Mouse (Mus musculus) kidney, postnatal 0 days (tissue): Measurements from ENCODE around the gene Ankrd33b. TPM values are rescaled to one million over a fixed set of nuclear protein-coding genes. Genes with fewer than 3 reads are reported as not detected.

Source experiments
- ATAC-seq: fragments of 200-750 bp; cut with Nextera tagmentation; replicated peaks from 2 replicates; pipeline ENCODE4 v1.8.0; 2017; ENCODE audit warnings: low read depth, moderate number of reproducible peaks, moderate TSS enrichment, moderate library complexity; ENCODE audit not compliant: low FRiP score
- DNase-seq: peaks from one replicate; pipeline ENCODE4 v3.0.0-alpha.2; 2016; ENCODE audit warnings: low spot score
- H3K27ac ChIP-seq: fragments of 300-500 bp; sonication (generic); 2 replicates; pipeline ENCODE4 v1.5.1; 2014; ENCODE audit warnings: mild to moderate bottlenecking
- H3K27me3 ChIP-seq: fragments of 300-500 bp; sonication (generic); 2 replicates; pipeline ENCODE4 v1.6.1; 2014; ENCODE audit warnings: low read length, mixed read lengths; ENCODE audit not compliant: insufficient read depth
- H3K36me3 ChIP-seq: fragments of 300-500 bp; sonication (generic); 2 replicates; pipeline ENCODE4 v1.6.1; 2014; ENCODE audit warnings: low read length, mixed read lengths; ENCODE audit not compliant: insufficient read depth
- H3K4me1 ChIP-seq: fragments of 300-500 bp; sonication (generic); replicated peaks from 2 replicates; pipeline ENCODE4 v1.6.1; 2014; ENCODE audit warnings: antibody characterized with exemption, low read length, mixed read lengths; ENCODE audit not compliant: insufficient read depth
- H3K4me2 ChIP-seq: fragments of 300-500 bp; sonication (generic); 2 replicates; pipeline ENCODE4 v1.6.1; 2014; ENCODE audit warnings: mild to moderate bottlenecking, low read length, moderate library complexity, mixed read lengths
- H3K4me3 ChIP-seq: fragments of 300-500 bp; sonication (generic); replicated peaks from 2 replicates; pipeline ENCODE4 v1.5.1; 2014; ENCODE audit warnings: low read depth, low read length
- H3K9ac ChIP-seq: fragments of 300-500 bp; sonication (generic); 2 replicates; pipeline ENCODE4 v1.6.1; 2014; ENCODE audit warnings: low read depth, low read length
- H3K9me3 ChIP-seq: fragments of 300-500 bp; sonication (generic); replicated peaks from 2 replicates; pipeline ENCODE4 v1.6.1; 2016; ENCODE audit warnings: low read length, inconsistent platforms, mixed read lengths
- CTCF ChIP-seq: IDR thresholded peaks from 2 replicates; pipeline ENCODE4 v1.5.1; 2016; ENCODE audit warnings: antibody characterized with exemption, low read depth, mild to moderate bottlenecking, moderate library complexity
- WGBS: fragments of 180-500 bp; shearing (Covaris S2); extraction: QIAGEN DNeasy Blood & Tissue Kit; methylation state at CpG from one replicate; pipeline ENCODE4 v1.1.7; 2014; 5-methylcytosine and 5-hydroxymethylcytosine counted together
- polyA plus RNA-seq: library from polyadenylated mRNA; unstranded; fragments of >200 nt; fragmentation: Nextera tagmentation; extraction: Ambion mirVana; gene quantifications from 2 replicates; pipeline ENCODE4 v1.2.1, GENCODE M21; 2015

The Ankrd33b gene
- polyA plus RNA-seq, 1 experiment from 2014 or later = 12.0 TPM

DNA sequence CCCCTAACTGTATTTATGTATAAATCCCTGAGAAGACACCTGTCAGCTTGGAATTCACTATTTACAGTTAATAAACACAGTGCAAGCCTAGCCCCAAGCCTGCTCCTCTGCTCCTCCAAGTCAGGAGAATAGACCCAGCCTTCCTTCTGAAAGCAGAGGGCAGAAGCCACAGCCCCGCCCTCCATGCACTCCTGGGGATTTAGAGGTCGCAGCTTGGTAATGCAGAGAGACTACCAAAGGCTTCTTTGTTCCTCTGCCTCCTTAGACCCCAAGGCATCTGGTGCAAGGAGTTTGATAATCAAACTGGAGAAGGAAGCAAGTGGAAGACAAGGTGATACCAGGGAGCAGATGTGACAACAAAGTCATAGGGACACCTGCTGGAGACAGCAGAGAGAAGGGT, 73.2 kb downstream of the Ankrd33b start:
- Histone ChIP-seq H3K27me3 (no peaks in the 10 kb centered on the region), H3K4me1 (0 out of 2 replicates have a peak, but pooled peaks cover 3% of the 10 kb centered on the region), H3K27ac (no peak overlapping the region), H3K4me2 (no peak overlapping the region), H3K9me3 (no peaks in the 10 kb centered on the region), H3K36me3 (no peaks in the 10 kb centered on the region), H3K9ac (no peak overlapping the region), H3K4me3 (no peak overlapping the region)
- 32% methylated on average over 2 of the region's 2 CpGs for WGBS
- no peak for TF ChIP-seq CTCF
- ATAC-seq (no peak), DNase-seq (peak; percentile 67)

DNA sequence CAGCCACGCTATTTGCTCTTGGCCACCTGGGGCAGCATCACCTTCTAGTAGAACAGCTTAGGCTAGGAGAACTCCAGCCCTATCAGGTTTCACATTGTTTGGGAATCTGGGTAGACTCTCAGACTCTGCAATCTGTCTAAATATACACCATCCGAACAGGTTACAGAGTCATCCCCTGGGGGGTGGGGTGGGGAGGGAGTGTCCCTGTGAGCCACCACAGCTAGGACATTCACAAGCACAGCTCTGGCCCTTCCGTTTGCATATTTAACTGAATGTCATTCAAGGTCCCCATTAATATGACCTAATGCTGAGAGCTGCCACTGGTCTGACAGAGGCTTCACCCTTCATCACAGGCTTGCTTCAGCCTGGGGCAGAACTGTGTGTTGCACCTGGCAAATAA, 74.9 kb downstream of the Ankrd33b start:
- no peak overlapping the region for H3K4me3 ChIP-seq
- no peak overlapping the region for H3K9ac ChIP-seq
- H3K27me3 ChIP-seq = no peaks in the 10 kb centered on the region
- ATAC-seq = peak; percentile 41
- no peak overlapping the region for H3K4me2 ChIP-seq
- no peaks in the 10 kb centered on the region for H3K36me3 ChIP-seq
- no peaks in the 10 kb centered on the region for H3K9me3 ChIP-seq
- WGBS = 25% methylated on average over 3 of the region's 3 CpGs
- H3K27ac ChIP-seq = no peak overlapping the region
- peak; percentile 45; the same call in 1 of the 2 replicates for TF ChIP-seq CTCF
- no peak for DNase-seq
- H3K4me1 ChIP-seq = 0 out of 2 replicates have a peak, but pooled peaks cover 3% of the 10 kb centered on the region

DNA sequence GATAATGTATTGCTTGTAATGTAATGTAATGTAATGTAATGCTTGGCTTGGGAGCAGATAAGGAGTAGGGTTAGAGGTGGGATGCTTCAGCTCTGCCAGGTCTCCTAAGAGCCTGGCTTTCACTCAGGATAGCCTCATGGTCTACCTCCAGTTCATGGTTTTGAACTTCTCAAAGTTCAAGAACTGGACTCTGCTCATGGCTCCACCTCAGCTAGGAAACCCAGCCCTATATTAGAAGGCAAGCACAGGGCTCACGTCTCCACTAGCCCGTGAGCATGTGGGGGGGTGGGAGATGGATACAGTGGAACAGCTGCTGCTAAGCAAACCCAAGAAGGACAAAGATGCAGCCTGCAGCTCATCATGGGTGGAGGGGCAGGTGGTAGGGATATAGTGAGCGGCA, 81.8 kb downstream of the Ankrd33b start:
- ATAC-seq (no peak), DNase-seq (no peak)
- TF ChIP-seq CTCF = no peak
- Histone ChIP-seq H3K27ac (no peak overlapping the region), H3K9ac (no peak overlapping the region), H3K36me3 (no peaks in the 10 kb centered on the region), H3K27me3 (no peaks in the 10 kb centered on the region), H3K4me1 (no peaks in the 10 kb centered on the region), H3K4me2 (no peak overlapping the region), H3K9me3 (no peaks in the 10 kb centered on the region), H3K4me3 (no peak overlapping the region)
- 75% methylated on average over 3 of the region's 3 CpGs for WGBS

DNA sequence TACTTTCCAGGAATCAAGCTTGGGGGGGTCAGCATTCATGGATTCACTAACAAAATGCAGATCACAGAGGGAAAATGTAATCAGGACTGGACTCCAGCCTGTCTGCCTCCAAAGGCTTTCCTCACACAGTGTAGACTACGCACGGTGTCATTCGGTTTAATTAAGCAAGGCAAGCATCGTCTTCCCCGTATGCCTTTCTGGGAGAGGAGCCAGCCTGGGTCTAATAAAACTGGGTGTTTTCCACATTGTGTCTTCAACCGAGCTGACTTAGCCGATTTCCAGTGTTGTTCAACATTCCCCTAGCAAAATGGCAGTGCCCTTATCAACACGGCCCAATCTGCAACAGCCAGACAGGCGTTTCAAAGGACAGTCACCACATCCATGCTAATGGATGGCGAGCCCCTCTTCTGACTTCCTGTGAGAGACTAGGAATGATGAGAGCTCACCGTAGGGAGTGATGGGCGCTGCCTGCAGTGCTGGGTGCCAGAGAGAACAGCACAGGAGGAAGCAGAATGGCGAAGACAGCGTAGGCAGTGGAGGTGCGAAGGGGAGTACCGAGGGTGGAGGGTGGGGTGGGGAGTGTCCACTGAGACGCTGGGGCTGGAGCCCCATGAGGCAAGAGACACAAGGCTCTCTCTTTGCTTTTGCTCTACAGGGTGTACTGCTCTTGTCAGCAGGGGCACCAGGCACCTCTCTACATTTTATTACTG, 82.4 kb downstream of the Ankrd33b start:
- H3K4me2 ChIP-seq = no peak overlapping the region
- TF ChIP-seq CTCF = no peak
- no peak overlapping the region for H3K27ac ChIP-seq
- H3K9me3 ChIP-seq = no peaks in the 10 kb centered on the region
- H3K4me3 ChIP-seq = no peak overlapping the region
- H3K27me3 ChIP-seq = no peaks in the 10 kb centered on the region
- WGBS = 63% methylated on average over 17 of the region's 17 CpGs
- no peak for ATAC-seq
- no peaks in the 10 kb centered on the region for H3K36me3 ChIP-seq
- no peak overlapping the region for H3K9ac ChIP-seq
- H3K4me1 ChIP-seq = no peaks in the 10 kb centered on the region
- DNase-seq = no peak

DNA sequence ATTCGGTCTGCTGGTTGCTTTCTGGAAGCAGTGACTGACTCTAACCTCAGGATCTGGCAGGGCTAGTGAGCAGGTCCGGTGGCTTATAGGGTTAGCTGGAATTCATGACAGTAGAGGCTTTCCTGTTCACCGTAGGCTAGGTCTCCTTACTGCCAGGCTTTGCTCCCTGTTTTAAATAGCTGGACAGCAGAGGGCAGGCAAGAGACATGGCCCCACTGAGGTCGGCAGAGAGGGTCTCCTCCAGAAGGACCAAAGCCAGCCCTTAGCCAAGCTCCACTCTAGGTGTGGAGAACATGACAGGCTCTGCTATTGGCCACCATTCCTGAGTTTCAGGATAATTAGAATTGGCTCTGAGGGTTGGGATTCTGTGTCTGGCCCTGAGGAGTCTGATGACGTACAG, 83.4 kb downstream of the Ankrd33b start:
- no peak for ATAC-seq
- no peaks in the 10 kb centered on the region for H3K9me3 ChIP-seq
- H3K27ac ChIP-seq = no peak overlapping the region
- H3K4me1 ChIP-seq = no peaks in the 10 kb centered on the region; the same call in 1 of the 2 replicates
- H3K36me3 ChIP-seq = no peaks in the 10 kb centered on the region
- peak; percentile 63 for TF ChIP-seq CTCF
- no peak overlapping the region for H3K4me3 ChIP-seq
- WGBS = 72% methylated on average over 5 of the region's 5 CpGs
- no peak overlapping the region for H3K9ac ChIP-seq
- H3K4me2 ChIP-seq = no peak overlapping the region
- DNase-seq = no peak
- no peaks in the 10 kb centered on the region for H3K27me3 ChIP-seq

DNA sequence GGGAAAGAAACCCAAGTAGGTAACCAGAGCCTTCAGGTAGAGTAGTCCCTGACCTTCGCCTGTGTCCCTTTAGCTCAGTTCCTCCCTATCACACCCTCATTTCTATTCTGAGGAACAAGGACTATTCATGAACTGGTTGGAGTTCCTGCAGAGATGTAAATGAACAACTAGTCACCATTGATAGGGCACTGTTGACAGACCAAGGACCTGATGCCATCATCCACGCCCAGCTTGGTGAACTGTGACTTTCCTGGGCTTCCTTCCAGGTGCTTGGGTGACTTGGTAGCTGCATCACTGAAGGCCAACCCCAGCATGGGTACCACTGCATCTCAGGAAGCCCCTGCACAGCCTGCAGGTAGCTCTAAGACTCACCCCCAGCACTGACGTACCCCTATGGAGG, 85.2 kb downstream of the Ankrd33b start:
- TF ChIP-seq CTCF = no peak
- DNase-seq = no peak
- H3K9me3 ChIP-seq = no peaks in the 10 kb centered on the region

More for the DNA sequence above, 85.2 kb downstream of the Ankrd33b start:
- 77% methylated on average over 3 of the region's 3 CpGs for whole genome bisulfite sequencing
- Histone ChIP-seq H3K36me3 (no peaks in the 10 kb centered on the region), H3K27ac (no peak overlapping the region), H3K4me3 (no peak overlapping the region), H3K4me1 (no peaks in the 10 kb centered on the region; the same call in 1 of the 2 replicates), H3K9ac (no peak overlapping the region), H3K4me2 (no peak overlapping the region), H3K27me3 (no peaks in the 10 kb centered on the region)
- ATAC-seq = no peak
